Mouse (Mus musculus) hindbrain, embryonic 14.5 days (tissue): ENCODE measurements around the gene Ipo13. TPM values are rescaled to one million over a fixed set of nuclear protein-coding genes. Genes with fewer than 3 reads are reported as not detected.

Source experiments
- ATAC-seq: fragments of 200-750 bp; cut with Nextera tagmentation; 2 replicates; pipeline ENCODE4 v1.8.0; 2017; ENCODE audit warnings: moderate number of reproducible peaks, mild to moderate bottlenecking, moderate TSS enrichment, moderate library complexity; ENCODE audit not compliant: low FRiP score
- DNase-seq: peaks from one replicate; pipeline ENCODE4 v3.0.0-alpha.2; 2015; ENCODE audit warnings: low spot score
- H3K27ac ChIP-seq: fragments of 300-500 bp; sonication (generic); 2 replicates; pipeline ENCODE4 v1.5.1; 2014; ENCODE audit warnings: mild to moderate bottlenecking, moderate library complexity
- H3K27me3 ChIP-seq: fragments of 300-500 bp; sonication (generic); 2 replicates; pipeline ENCODE4 v1.6.1; 2014; ENCODE audit warnings: mild to moderate bottlenecking, low read length, mixed read lengths; ENCODE audit not compliant: control insufficient read depth, insufficient read depth
- H3K36me3 ChIP-seq: fragments of 300-500 bp; sonication (generic); replicated peaks from 2 replicates; pipeline ENCODE4 v1.6.1; 2014; ENCODE audit not compliant: control insufficient read depth, insufficient read depth
- H3K4me1 ChIP-seq: fragments of 300-500 bp; sonication (generic); replicated peaks from 2 replicates; pipeline ENCODE4 v1.6.1; 2014; ENCODE audit warnings: antibody characterized with exemption, low read length, mixed read lengths; ENCODE audit not compliant: control insufficient read depth, insufficient read depth
- H3K4me2 ChIP-seq: fragments of 300-500 bp; sonication (generic); replicated peaks from 2 replicates; pipeline ENCODE4 v1.6.1; 2014; ENCODE audit warnings: mild to moderate bottlenecking, moderate library complexity
- H3K4me3 ChIP-seq: fragments of 300-500 bp; sonication (generic); replicated peaks from 2 replicates; pipeline ENCODE4 v1.5.1; 2014; ENCODE audit warnings: mild to moderate bottlenecking, low read length
- H3K9ac ChIP-seq: fragments of 300-500 bp; sonication (generic); 2 replicates; pipeline ENCODE4 v1.6.1; 2014
- H3K9me3 ChIP-seq: fragments of 300-500 bp; sonication (generic); 2 replicates; pipeline ENCODE4 v1.6.1; 2016; ENCODE audit warnings: low read length; ENCODE audit not compliant: control insufficient read depth
- WGBS: fragments of 180-500 bp; shearing (Covaris S2); extraction: QIAGEN DNeasy Blood & Tissue Kit; methylation state at CpG from one replicate; pipeline ENCODE4 v1.1.7; 2014; 5-methylcytosine and 5-hydroxymethylcytosine counted together
- polyA plus RNA-seq: library from polyadenylated mRNA; unstranded; fragments of >200 nt; fragmentation: Nextera tagmentation; extraction: Ambion mirVana; gene quantifications from 2 replicates; pipeline ENCODE4 v1.2.1, GENCODE M21; 2014

The Ipo13 gene
- polyA plus RNA-seq, 1 experiment from 2014 or later = 55.1 TPM

DNA sequence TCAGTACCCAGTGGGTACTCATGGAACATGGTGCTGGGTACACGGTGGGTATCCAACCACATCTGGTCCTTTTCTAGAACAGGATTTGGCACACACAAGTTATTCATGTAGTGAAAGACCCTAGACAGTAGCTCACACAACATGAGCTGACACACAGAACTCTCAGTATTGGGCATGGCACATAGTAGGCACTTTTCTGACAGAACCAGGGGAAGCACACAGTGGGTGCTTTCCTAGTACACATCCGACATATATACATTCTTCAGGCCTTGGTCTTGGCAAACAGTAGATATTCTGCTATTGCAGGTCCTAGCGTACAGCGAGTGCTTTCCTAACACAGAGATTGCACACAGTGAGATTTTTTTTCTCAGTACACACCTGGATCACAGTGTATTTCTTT, 68.5 kb downstream of the Ipo13 start:
- 99% methylated on average over 4 of the region's 4 CpGs for WGBS
- Histone ChIP-seq H3K4me2 (no peak overlapping the region), H3K27ac (no peak overlapping the region)

DNA sequence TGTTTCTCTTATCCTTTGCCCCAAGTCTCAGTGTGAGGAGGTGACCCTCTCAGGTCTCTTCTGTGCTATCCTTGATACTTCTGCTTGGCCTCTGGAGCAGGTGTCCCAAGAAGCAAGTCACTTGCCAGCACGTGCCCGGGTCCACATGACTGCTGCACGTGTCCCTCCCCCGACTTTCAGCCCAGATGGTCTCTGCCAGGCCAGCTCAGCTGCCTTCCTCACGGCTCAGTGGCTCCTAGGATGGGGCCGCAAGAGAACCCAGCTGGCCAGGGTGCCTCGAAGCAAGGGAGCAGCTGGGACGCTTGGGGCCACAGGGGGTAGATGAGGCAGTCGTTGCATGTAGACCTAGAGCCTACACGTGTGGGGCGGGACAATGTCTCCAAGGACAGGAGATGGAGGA, 69.5 kb downstream of the Ipo13 start:
- no peak for ATAC-seq
- no peaks in the 10 kb centered on the region for H3K9me3 ChIP-seq
- DNase-seq = no peak
- no peak overlapping the region for H3K27ac ChIP-seq
- 44% methylated on average over 11 of the region's 11 CpGs for WGBS
- no peaks in the 10 kb centered on the region for H3K36me3 ChIP-seq
- no peak overlapping the region for H3K9ac ChIP-seq
- H3K4me1 ChIP-seq = peaks cover 13% of the 10 kb centered on the region; the same call in 1 of the 2 replicates
- H3K4me2 ChIP-seq = no peak overlapping the region
- no peaks in the 10 kb centered on the region for H3K27me3 ChIP-seq
- no peak overlapping the region for H3K4me3 ChIP-seq

More for the DNA sequence above, 68.5 kb downstream of the Ipo13 start:
- no peak overlapping the region for H3K9ac ChIP-seq
- no peak overlapping the region for H3K4me3 ChIP-seq
- no peaks in the 10 kb centered on the region for H3K27me3 ChIP-seq
- H3K9me3 ChIP-seq = no peaks in the 10 kb centered on the region
- peaks cover 13% of the 10 kb centered on the region; the same call in 1 of the 2 replicates for H3K4me1 ChIP-seq
- no peaks in the 10 kb centered on the region for H3K36me3 ChIP-seq
- no peak for ATAC-seq
- DNase-seq = no peak

Other genes with a start within 250 kb of the Ipo13 start
- gene Dmap1, start 232.7 kb downstream of the Ipo13 start, polyA plus RNA-seq = 82.0 and 85.4 TPM in 2 replicates
- gene Gm12845, start 190.6 kb downstream of the Ipo13 start, polyA plus RNA-seq = not detected in 2 replicates
- gene Klf17, start 149.4 kb downstream of the Ipo13 start, polyA plus RNA-seq = not detected in 2 replicates
- gene Slc6a9, start 80.5 kb downstream of the Ipo13 start, polyA plus RNA-seq = 33.7 and 37.1 TPM in 2 replicates
- gene Ccdc24, start 42.4 kb downstream of the Ipo13 start, polyA plus RNA-seq = 2.5 and 3.9 TPM in 2 replicates
- 78.0 and 81.4 TPM in 2 replicates for gene B4galt2, start 31.5 kb downstream of the Ipo13 start, polyA plus RNA-seq
- 589 and 599 TPM in 2 replicates for gene Atp6v0b, start 27.7 kb downstream of the Ipo13 start, polyA plus RNA-seq
- 22.9 and 25.1 TPM in 2 replicates for gene Dph2, start 23.0 kb downstream of the Ipo13 start, polyA plus RNA-seq
- 0.95 and 0.96 TPM in 2 replicates for gene Artn, start 14.8 kb upstream of the Ipo13 start, polyA plus RNA-seq
- 10.8 and 11.5 TPM in 2 replicates for gene St3gal3, start 219.9 kb upstream of the Ipo13 start, polyA plus RNA-seq